Mouse (Mus musculus) ES-Bruce4 (cell line): ENCODE measurements around the gene Plxnb1.

Experiments
- CTCF ChIP-seq: IDR thresholded peaks from one replicate; pipeline ENCODE4 v1.8.1; 2011; ENCODE audit warnings: low read depth, low read length
- EP300 ChIP-seq: IDR thresholded peaks from 2 replicates; pipeline ENCODE4 v1.6.1; 2011; ENCODE audit warnings: low read depth, low read length; ENCODE audit not compliant: insufficient read depth
- POLR2A ChIP-seq: IDR thresholded peaks from one replicate; pipeline ENCODE4 v1.8.1; 2011; ENCODE audit warnings: low read length; ENCODE audit not compliant: insufficient read depth

DNA sequence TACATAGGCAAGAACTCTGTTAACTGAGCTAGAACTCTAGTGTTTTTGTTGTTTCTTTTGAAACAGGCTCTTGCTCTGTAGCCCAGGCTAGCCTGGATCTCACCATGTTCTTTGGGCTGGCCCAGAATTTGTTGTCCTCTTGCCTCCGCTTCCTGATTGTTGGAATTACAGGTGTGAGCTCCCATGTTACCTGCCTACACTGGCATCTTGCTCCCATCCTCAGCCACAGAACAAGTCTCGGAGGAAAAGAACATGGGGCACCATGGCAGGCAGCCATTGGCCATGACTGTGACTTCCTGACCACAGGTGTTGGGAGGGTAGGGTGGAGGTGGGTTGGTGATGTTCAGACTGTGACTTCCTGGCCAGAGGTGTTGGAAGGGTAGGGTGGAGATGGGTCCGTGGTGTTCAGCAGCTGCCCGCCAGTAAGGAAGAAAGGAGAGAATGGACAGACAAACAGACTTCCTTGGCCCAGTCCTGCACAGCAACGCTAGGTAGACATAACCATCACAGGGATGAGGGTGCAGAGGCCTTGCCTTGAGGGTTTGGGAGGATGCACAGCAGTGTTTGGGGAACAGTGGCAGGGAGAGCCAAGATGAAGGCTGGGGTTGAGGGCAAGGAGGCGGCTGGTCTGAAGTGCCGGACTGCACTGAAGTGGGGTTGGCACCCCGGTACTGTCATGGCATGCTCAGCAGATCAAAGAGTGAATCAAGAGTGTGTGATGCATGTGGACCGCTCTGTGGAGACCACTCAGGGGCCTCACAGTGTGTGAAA, 42.5 kb upstream of the Plxnb1 start:
- no peak for TF ChIP-seq POLR2A
- no peak for TF ChIP-seq CTCF
- no peak for TF ChIP-seq EP300
